8 mouse cellular contexts compared by ENCODE assay signal in genomic region chr5:121385461-121386119, GRCm38 (mm10). TPM values are rescaled to one million over a fixed set of nuclear protein-coding genes. Genes with fewer than 3 reads are reported as not detected.
DNase-seq lines count a peak whose midpoint lies in the region; ATAC-seq lines count a peak whose summit lies in the region.

Gene Trafd1, minus strand, starts transcription at chr5:121385632.

- H3K4me2 ChIP-seq in hindbrain, embryonic 13.5 days: peak within 1 kb of the TSS; percentile 64

- peaks cover 34% of the 10 kb centered on the region for H3K4me1 ChIP-seq in hindbrain, embryonic 13.5 days (replicated peaks)

- WGBS in hindbrain, embryonic 13.5 days: under 1% methylated on average over 26 of the region's 45 CpGs

- DNase-seq in NIH3T3 (ENCODE audit: low read depth): peak; percentile 96
- DNase-seq in cerebellum, postnatal 10 days: peak; percentile 97 to 98
- peak; percentile 89 to 93 for DNase-seq in frontal cortex, postnatal 14 days (ENCODE audit: low spot score in 2 of 2)
- peak; percentile 91 to 92 for DNase-seq in layer of hippocampus, postnatal 36 days
- peak; percentile 97 for DNase-seq in lung, postnatal 36 days
- DNase-seq in retina, postnatal 1 day: peak; percentile 97
- peak; percentile 80 to 94 for DNase-seq in urinary bladder, adult 18-20 months (ENCODE audit: low spot score in 2 of 2)

- peaks cover 3% of the 10 kb centered on the region; the same call in 1 of the 2 replicates for H3K9me3 ChIP-seq in hindbrain, embryonic 13.5 days

- H3K9ac ChIP-seq in hindbrain, embryonic 13.5 days: peak within 1 kb of the TSS; percentile 82

- peaks cover 26% of the 10 kb centered on the region for H3K36me3 ChIP-seq in hindbrain, embryonic 13.5 days

- no peaks in the 10 kb centered on the region for H3K27me3 ChIP-seq in hindbrain, embryonic 13.5 days

- peak; percentile 95 for ATAC-seq in hindbrain, embryonic 13.5 days (ENCODE audit: low FRiP score)

- peak within 1 kb of the TSS; percentile 85 for H3K27ac ChIP-seq in hindbrain, embryonic 13.5 days

- H3K4me3 ChIP-seq in hindbrain, embryonic 13.5 days: peak within 1 kb of the TSS; percentile 68

RNA-seq across cellular contexts. Expression of gene Trafd1, which starts in this region (rescaled TPM):
- 139 and 145 TPM in 2 replicates for polyA plus RNA-seq in hindbrain, embryonic 13.5 days (2015; fragmentation: Nextera tagmentation; extraction: Ambion mirVana)
- 10 to 100 TPM; 75.3 to 78.4 TPM for total RNA-seq in layer of hippocampus, postnatal 36 days (2021)

Comparison
In these comparisons a context has a peak if more than half of its experiments do, and no peak if none do; other contexts are left out.
1. Peak in every context shown above with its lines: DNase-seq, ATAC-seq, H3K4me3 ChIP-seq and H3K27ac ChIP-seq.